Mouse (Mus musculus) liver, embryonic 13.5 days (tissue): ENCODE data around the gene Hist2h3b. TPM values are rescaled to one million over a fixed set of nuclear protein-coding genes. Genes with fewer than 3 reads are reported as not detected.
"Not testable (repeated sequence)": the region's sequence is repeated elsewhere in the genome, so short reads cannot be mapped to it uniquely, and the experiment has no call there.

ENCODE experiments used
- ATAC-seq: fragments of 200-750 bp; cut with Nextera tagmentation; 2 replicates; pipeline ENCODE4 v1.8.0; 2017; ENCODE audit warnings: low read depth, mild to moderate bottlenecking, moderate number of reproducible peaks, moderate library complexity
- DNase-seq: peaks from one replicate; pipeline ENCODE4 v3.0.0; 2022
- H3K27ac ChIP-seq: fragments of 300-500 bp; sonication (generic); 2 replicates; pipeline ENCODE4 v1.5.1; 2015; ENCODE audit warnings: moderate library complexity, mild to moderate bottlenecking, inconsistent platforms
- H3K27me3 ChIP-seq: fragments of 300-500 bp; sonication (generic); 2 replicates; pipeline ENCODE4 v1.6.1; 2015; ENCODE audit warnings: mild to moderate bottlenecking, inconsistent platforms
- H3K36me3 ChIP-seq: fragments of 300-500 bp; sonication (generic); 2 replicates; pipeline ENCODE4 v1.6.1; 2015; ENCODE audit warnings: mild to moderate bottlenecking, inconsistent platforms
- H3K4me1 ChIP-seq: fragments of 300-500 bp; sonication (generic); replicated peaks from 2 replicates; pipeline ENCODE4 v1.6.1; 2015; ENCODE audit warnings: inconsistent platforms
- H3K4me2 ChIP-seq: fragments of 300-500 bp; sonication (generic); 2 replicates; pipeline ENCODE4 v1.6.1; 2015; ENCODE audit warnings: inconsistent platforms, mild to moderate bottlenecking, moderate library complexity
- H3K4me3 ChIP-seq: fragments of 300-500 bp; sonication (generic); replicated peaks from 2 replicates; pipeline ENCODE4 v1.5.1; 2015; ENCODE audit warnings: mild to moderate bottlenecking, inconsistent platforms
- H3K9ac ChIP-seq: fragments of 300-500 bp; sonication (generic); 2 replicates; pipeline ENCODE4 v1.6.1; 2015; ENCODE audit warnings: mild to moderate bottlenecking, inconsistent platforms
- H3K9me3 ChIP-seq: fragments of 300-500 bp; sonication (generic); replicated peaks from 2 replicates; pipeline ENCODE4 v1.6.1; 2016; ENCODE audit warnings: inconsistent platforms
- WGBS: fragments of 180-500 bp; shearing (Covaris S2); methylation state at CpG from one replicate; pipeline ENCODE4 v1.1.7; 2015; ENCODE audit not compliant: insufficient replicate concordance; 5-methylcytosine and 5-hydroxymethylcytosine counted together
- polyA plus RNA-seq: library from polyadenylated mRNA; unstranded; fragments of >200 nt; fragmentation: Nextera tagmentation; extraction: Ambion mirVana; gene quantifications from 2 replicates; pipeline ENCODE4 v1.2.1, GENCODE M21; 2015

Hist2h3b gene
- polyA plus RNA-seq, 1 experiment from 2014 or later, result 159 TPM

DNA sequence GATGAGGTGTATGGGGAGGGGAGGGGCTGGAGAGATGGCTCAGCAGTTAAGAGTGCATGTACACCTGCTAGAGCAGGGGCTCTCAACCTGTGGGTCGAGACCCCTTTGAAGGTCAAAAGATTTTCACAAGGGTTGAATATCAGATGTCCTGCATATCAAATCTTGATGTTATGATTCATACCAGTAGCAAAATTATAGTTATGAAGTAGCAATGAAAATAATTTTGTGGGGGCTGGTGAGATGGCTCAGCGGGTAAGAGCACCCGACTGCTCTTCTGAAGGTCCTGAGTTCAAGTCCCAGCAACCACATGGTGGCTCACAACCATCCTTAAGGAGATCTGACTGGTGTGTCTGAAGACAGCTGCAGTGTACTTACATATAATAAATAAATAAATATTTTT, 22.3 kb downstream of the Hist2h3b start:
- H3K36me3 ChIP-seq, H3K4me1 ChIP-seq, H3K9me3 ChIP-seq, H3K27ac ChIP-seq, H3K4me3 ChIP-seq, H3K27me3 ChIP-seq, H3K9ac ChIP-seq, DNase-seq, H3K4me2 ChIP-seq, ATAC-seq: not testable (repeated sequence)
- 72% methylated on average over 3 of the region's 3 CpGs for WGBS

DNA sequence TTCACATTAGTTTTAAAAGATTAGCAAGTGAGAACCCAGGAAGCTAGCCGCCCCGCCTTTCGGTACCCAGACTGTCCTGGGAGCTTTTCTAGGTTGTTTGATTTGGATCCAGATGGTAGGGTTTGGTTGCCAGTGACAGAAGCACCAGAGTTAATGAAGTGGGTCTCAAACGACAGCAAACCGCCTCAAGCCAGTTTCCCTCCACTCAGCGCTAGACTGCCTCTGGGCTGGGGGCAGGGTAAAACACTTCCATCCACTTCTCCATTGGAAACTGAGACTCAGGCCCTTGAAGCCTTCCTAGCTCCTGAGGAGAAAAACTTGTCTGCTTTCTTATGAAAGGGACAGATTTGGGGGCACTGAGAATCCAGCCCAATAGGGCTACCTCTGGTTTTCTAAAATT, 24.2 kb downstream of the Hist2h3b start:
- H3K27ac ChIP-seq, result no peak overlapping the region
- no peak overlapping the region for H3K4me2 ChIP-seq
- H3K9ac ChIP-seq, result no peak overlapping the region
- H3K36me3 ChIP-seq, result no peaks in the 10 kb centered on the region
- H3K4me3 ChIP-seq, result no peak overlapping the region
- no peaks in the 10 kb centered on the region for H3K9me3 ChIP-seq
- 57% methylated on average over 6 of the region's 6 CpGs for WGBS
- DNase-seq (no peak), ATAC-seq (no peak)
- H3K4me1 ChIP-seq, result no peaks in the 10 kb centered on the region
- no peaks in the 10 kb centered on the region for H3K27me3 ChIP-seq

DNA sequence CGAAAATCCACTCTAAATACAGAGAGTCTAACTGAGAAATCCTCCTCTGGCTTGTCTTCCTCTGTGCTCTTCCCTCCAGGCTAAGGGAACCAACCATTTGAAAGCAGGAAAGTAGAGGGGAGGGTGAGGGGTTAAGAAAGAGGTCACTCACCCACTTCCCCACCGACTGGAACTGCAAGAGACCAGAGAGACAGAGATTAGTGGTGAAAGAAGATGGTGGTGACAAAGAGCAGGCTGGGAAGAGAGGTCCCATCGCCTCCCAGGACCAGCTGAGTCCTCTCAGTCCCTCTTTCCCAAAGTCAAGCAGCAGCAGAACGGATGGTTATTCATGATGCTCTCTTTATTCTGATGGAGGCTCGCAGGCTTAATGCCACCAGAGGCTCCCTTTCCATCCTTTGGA, 24.9 kb downstream of the Hist2h3b start:
- ATAC-seq (no peak), DNase-seq (no peak)
- Histone ChIP-seq H3K27ac (peak overlapping the region; percentile 31; the same call in 1 of the 2 replicates), H3K4me2 (no peak overlapping the region), H3K4me1 (no peaks in the 10 kb centered on the region), H3K27me3 (no peaks in the 10 kb centered on the region), H3K9me3 (no peaks in the 10 kb centered on the region), H3K9ac (no peak overlapping the region), H3K4me3 (no peak overlapping the region), H3K36me3 (no peaks in the 10 kb centered on the region)
- 22% methylated on average over 5 of the region's 5 CpGs for WGBS

DNA sequence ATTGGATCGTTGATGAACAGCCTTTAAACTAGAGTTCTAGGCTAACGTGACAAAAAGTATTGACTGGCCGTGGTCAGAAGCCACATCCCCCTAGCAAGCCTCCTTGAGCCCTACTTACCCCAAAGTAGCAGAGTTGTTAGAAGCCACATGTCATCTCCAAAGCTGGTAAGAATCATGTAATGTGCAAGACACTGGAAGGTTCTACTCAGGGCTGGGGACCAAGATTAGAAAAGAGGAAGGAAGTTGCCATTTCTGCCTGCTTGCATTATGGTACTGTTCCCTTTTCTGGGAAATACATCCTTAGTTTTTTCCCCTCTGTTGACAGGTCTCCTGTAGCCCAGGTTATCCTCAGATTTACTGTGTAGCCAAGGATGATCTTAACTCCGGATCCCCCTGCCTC, 25.3 kb downstream of the Hist2h3b start, which contains the start of gene Fcgr1:
Fcgr1 (minus strand) TSS at position 183 of the 400 bp plus-strand sequence.
- H3K27me3 ChIP-seq, result no peaks in the 10 kb centered on the region
- ATAC-seq, result no peak
- H3K27ac ChIP-seq, result peak within 1 kb of the TSS; percentile 31; the same call in 1 of the 2 replicates
- H3K4me2 ChIP-seq, result no peak within 1 kb of the TSS
- 14% methylated on average over 4 of the region's 4 CpGs for WGBS
- no peaks in the 10 kb centered on the region for H3K4me1 ChIP-seq
- no peaks in the 10 kb centered on the region for H3K9me3 ChIP-seq
- no peak within 1 kb of the TSS for H3K9ac ChIP-seq
- H3K4me3 ChIP-seq, result no peak within 1 kb of the TSS
- no peaks in the 10 kb centered on the region for H3K36me3 ChIP-seq
- DNase-seq, result no peak

DNA sequence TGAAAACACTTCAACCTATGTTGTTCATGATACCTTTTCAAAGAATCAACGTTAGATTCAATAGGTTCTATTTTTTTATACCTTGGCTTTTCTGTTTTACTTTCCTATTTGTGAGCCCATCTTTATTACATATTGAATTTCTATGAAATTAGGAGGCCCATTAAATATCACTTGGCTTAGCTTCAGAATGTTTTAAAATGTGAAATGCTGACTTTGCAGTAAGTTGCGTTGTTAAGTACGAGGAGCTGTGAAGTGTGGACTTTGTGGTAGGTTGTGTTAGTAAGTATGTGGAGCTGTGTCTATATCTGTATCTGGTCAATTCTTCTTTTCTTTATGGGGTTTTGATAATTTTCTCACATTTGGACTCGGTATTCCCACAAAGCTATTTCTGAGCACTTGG, 29.9 kb downstream of the Hist2h3b start:
- Histone ChIP-seq H3K9ac (no peak overlapping the region), H3K9me3 (no peaks in the 10 kb centered on the region), H3K36me3 (no peaks in the 10 kb centered on the region), H3K4me2 (no peak overlapping the region), H3K27ac (no peak overlapping the region), H3K4me3 (no peak overlapping the region), H3K4me1 (no peaks in the 10 kb centered on the region), H3K27me3 (peaks cover 17% of the 10 kb centered on the region)
- no peak for ATAC-seq
- 79% methylated on average over 4 of the region's 4 CpGs for WGBS
- DNase-seq, result no peak

DNA sequence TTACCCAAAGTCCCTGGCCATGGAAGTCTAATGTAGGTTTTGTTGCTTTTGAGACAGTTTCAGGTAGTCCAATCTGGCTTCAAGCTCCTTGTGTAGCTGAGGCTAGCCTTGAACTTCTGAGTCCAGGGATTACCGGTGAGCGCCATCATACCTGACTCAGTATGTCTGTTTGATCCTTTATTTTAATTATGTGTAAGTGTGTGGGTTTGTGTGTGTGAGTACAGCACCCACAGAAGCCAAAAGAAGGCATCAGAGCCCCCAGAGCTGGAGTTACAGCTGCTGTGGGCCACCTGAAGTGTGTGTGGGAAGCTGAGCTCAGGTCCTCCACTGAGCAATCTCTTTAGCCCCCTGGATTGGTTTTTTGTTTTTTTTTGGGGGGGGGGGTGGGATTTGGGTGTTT, 31.1 kb downstream of the Hist2h3b start:
- H3K36me3 ChIP-seq, result no peaks in the 10 kb centered on the region
- WGBS, result 85% methylated on average over 2 of the region's 2 CpGs
- peaks cover 18% of the 10 kb centered on the region for H3K27me3 ChIP-seq
- H3K27ac ChIP-seq, result no peak overlapping the region
- no peak overlapping the region for H3K4me2 ChIP-seq
- H3K9ac ChIP-seq, result no peak overlapping the region
- ATAC-seq, result no peak
- H3K9me3 ChIP-seq, result no peaks in the 10 kb centered on the region
- H3K4me3 ChIP-seq, result no peak overlapping the region
- DNase-seq, result no peak
- H3K4me1 ChIP-seq, result peaks cover 4% of the 10 kb centered on the region

DNA sequence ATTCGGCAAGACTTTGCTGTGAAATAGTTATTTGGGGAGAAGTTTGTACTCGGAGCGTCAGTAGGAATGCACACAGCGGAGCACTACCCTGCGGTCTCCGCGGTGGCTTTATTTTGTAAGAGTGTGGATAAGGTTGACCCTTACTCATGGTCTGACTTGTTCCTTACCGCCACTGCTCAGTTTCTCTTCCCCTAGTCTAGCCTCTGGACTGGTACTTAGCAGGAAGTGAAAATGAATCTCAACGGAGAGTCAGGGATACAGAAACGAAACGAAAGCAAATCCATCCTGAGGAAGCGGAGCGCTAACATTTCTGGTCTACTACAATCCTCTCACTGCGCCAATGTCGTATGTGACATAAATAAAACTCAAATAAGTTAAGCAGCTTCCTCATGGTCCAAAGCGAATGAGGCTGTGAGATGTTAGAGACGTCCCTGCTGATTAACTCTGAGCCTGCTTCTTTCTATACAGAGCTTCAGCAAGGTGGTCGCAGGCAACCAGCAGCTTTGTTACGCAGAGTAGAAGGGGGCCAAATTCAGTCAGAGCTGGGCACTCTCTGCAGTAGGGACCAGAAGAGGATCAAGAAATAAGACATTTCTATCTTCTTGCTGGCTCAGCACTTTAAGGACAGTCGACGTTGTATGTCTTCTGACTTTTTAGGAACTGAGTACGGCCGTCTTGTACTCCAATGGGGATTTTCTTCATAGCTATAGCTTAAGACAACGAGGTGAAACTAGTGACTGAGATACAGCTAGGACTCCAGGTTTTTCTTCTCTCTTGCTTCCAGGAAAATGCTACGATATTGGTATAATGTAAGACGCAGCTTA, 32.5 kb downstream of the Hist2h3b start:
- Histone ChIP-seq H3K4me3 (peak overlapping the region; percentile 29), H3K27me3 (peaks cover 20% of the 10 kb centered on the region), H3K36me3 (no peaks in the 10 kb centered on the region), H3K9me3 (no peaks in the 10 kb centered on the region), H3K4me1 (peaks cover 5% of the 10 kb centered on the region), H3K27ac (peak overlapping the region; percentile 10; the same call in 1 of the 2 replicates), H3K9ac (no peak overlapping the region), H3K4me2 (peak overlapping the region; percentile 39)
- WGBS, result 51% methylated on average over 26 of the region's 26 CpGs
- ATAC-seq (no peak), DNase-seq (no peak)

DNA sequence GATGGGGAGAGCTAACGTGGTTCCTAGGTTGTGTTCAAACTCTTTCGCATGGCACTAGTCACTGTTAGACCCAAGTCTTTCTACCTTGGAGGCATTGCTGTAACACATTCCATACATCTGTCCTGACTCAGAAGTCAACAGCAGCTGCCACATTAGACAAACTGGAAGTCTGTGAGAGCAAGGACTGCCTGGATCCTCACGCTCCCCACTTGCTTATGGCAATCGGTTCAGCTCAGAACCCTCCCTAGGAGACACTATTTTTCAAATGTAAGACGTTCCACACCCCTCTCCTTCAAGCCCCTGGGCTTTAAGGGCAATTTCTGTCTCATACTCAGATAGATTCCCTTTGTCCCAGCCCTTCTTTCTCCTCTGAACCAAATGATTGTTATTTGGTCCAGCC, 33.6 kb downstream of the Hist2h3b start:
- DNase-seq, result no peak
- Histone ChIP-seq H3K36me3 (no peaks in the 10 kb centered on the region), H3K4me1 (peaks cover 5% of the 10 kb centered on the region), H3K9me3 (no peaks in the 10 kb centered on the region), H3K27ac (no peak overlapping the region), H3K4me3 (no peak overlapping the region), H3K27me3 (peaks cover 27% of the 10 kb centered on the region), H3K4me2 (no peak overlapping the region), H3K9ac (no peak overlapping the region)
- 62% methylated on average over 5 of the region's 5 CpGs for WGBS
- ATAC-seq, result no peak

DNA sequence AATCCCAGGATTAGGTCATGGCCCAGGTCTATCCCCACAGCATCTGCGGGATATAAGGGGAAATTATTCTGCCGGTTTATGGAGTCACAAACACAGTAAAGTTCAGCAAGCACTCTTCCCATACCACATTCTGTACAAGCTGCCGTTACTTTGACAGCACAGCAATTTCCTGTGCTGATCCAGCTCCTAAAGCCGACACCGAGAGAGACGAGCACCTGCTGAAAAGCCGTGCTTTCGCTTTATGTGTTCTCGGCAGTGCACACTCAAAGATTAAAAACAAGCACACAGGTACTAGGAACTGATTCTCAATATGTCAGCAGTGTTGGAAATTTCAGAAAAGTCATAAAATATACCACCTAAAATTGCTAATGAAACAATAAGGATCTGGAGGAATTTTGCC, 38.1 kb downstream of the Hist2h3b start:
- H3K4me2 ChIP-seq, result no peak overlapping the region
- H3K4me1 ChIP-seq, result peaks cover 8% of the 10 kb centered on the region
- ATAC-seq, result no peak
- WGBS, result 54% methylated on average over 9 of the region's 9 CpGs
- H3K4me3 ChIP-seq, result no peak overlapping the region
- H3K9ac ChIP-seq, result no peak overlapping the region
- H3K27ac ChIP-seq, result no peak overlapping the region
- no peaks in the 10 kb centered on the region for H3K36me3 ChIP-seq
- no peaks in the 10 kb centered on the region for H3K9me3 ChIP-seq
- DNase-seq, result no peak
- H3K27me3 ChIP-seq, result peaks cover 18% of the 10 kb centered on the region

DNA sequence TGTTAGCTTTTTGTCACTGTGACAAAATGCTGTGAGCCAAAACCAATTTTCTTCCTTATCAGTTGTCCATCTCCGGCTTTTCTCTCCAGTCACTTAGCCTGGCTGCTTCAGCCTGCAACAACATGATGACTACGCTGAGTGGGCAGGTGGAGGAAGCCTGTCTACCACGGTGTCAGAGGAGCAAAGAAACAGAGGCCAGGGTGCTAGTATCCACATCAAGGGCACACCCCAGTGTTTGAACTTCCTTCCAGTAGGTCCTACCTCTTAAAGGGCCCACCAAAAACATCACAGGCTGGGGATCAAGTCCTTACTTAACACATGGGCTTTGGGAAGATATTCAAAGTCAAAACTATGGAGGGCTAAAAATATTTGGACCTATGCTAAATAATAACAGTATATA, 41.0 kb downstream of the Hist2h3b start:
- H3K27ac ChIP-seq, result no peak overlapping the region
- WGBS, result 37% methylated on average over 3 of the region's 3 CpGs

DNA sequence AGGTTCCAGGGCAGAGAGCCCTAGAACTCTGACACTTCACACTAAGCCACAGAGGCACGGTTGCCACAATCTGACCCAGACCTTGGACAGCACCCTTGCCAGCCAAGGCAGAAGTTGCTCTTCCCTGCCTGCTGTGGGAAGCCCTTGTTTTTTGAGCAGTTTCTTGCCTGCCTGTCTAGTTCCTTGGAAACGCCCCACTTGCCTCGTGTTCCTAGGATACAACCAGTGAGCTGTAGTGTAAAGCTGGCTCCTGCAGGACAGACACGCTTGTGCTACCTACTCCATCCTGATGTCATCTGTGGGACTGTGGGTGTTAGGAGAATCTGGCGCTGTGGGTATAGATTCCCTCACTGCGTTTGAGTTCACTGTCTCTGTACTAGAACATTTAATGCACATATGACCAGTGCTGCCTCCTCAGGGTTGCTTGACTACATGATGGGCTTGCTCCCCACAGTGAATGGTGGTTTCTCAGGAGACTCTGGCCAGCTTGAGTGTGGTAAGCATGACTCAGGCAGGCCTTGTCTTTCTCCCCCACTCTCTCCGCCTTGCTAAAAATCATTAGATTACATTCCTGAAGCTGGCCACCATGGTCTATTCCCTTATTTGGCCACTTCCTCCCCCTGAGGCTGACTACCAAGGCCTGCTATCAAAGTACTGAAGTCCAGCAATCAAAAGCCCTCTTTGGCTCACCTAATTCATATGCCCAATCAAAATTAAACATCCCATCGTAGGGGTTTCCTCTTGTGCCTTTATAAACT, 44.1 kb downstream of the Hist2h3b start:
- ATAC-seq (no peak), DNase-seq (no peak)

More for the DNA sequence above, 41.0 kb downstream of the Hist2h3b start:
- H3K36me3 ChIP-seq, result no peaks in the 10 kb centered on the region
- no peak overlapping the region for H3K4me3 ChIP-seq
- no peak overlapping the region for H3K4me2 ChIP-seq
- ATAC-seq, result no peak
- peaks cover 19% of the 10 kb centered on the region for H3K4me1 ChIP-seq
- peaks cover 8% of the 10 kb centered on the region; the same call in 1 of the 2 replicates for H3K27me3 ChIP-seq
- no peak for DNase-seq
- H3K9ac ChIP-seq, result no peak overlapping the region
- no peaks in the 10 kb centered on the region for H3K9me3 ChIP-seq

More for the DNA sequence above, 44.1 kb downstream of the Hist2h3b start:
- Histone ChIP-seq H3K27ac (no peak overlapping the region), H3K4me1 (0 out of 2 replicates have a peak, but pooled peaks cover 16% of the 10 kb centered on the region), H3K4me2 (no peak overlapping the region), H3K27me3 (no peaks in the 10 kb centered on the region), H3K9ac (no peak overlapping the region), H3K4me3 (no peak overlapping the region), H3K9me3 (no peaks in the 10 kb centered on the region), H3K36me3 (no peaks in the 10 kb centered on the region)
- 54% methylated on average over 8 of the region's 8 CpGs for WGBS
